Mouse (Mus musculus) gonadal fat pad, adult 2 months (tissue): ENCODE measurements around the gene Cops2. TPM values are rescaled to one million over a fixed set of nuclear protein-coding genes. Genes with fewer than 3 reads are reported as not detected.

Experiments used
- DNase-seq: peaks from one replicate; pipeline ENCODE4 v3.0.0-alpha.2; 2012; ENCODE audit warnings: low read depth
- polyA plus RNA-seq: library from polyadenylated mRNA; depleted of rRNA; stranded (reverse); fragments of >200 nt; gene quantifications from 2 replicates; pipeline ENCODE4 v1.2.3, GENCODE M21; 2012; rRNA removed

Gene Cops2
- polyA plus RNA-seq: 14.8 and 16.4 TPM in 2 replicates

- DNase-seq: peak; percentile 80
Observed at GRCm38 (mm10) chr2:125858521-125859280, at the start of gene Cops2, which contains the start of gene Galk2. TSS of gene Cops2 (minus strand) at chr2:125859139. TSS of gene Galk2 (plus strand) at chr2:125859109.

- no peak for DNase-seq
Observed at GRCm38 (mm10) chr2:125907580-125908255, 48.8 kb upstream of the Cops2 start.

GRCm38 (mm10) chr2:125906407-125907066 is 47.6 kb upstream of the Cops2 start:
- no peak for DNase-seq

- DNase-seq: no peak
Observed at GRCm38 (mm10) chr2:125901426-125901825, 42.5 kb upstream of the Cops2 start.

GRCm38 (mm10) chr2:125900797-125901410 is 42.0 kb upstream of the Cops2 start:
- no peak for DNase-seq

- DNase-seq: no peak
Observed at GRCm38 (mm10) chr2:125896355-125896754, 37.4 kb upstream of the Cops2 start.

- no peak for DNase-seq
Observed at GRCm38 (mm10) chr2:125895099-125895498, 36.2 kb upstream of the Cops2 start.

GRCm38 (mm10) chr2:125893096-125893495 is 34.2 kb upstream of the Cops2 start:
- DNase-seq: no peak

- no peak for DNase-seq
Observed at GRCm38 (mm10) chr2:125885891-125886576, 27.1 kb upstream of the Cops2 start.

- no peak for DNase-seq
Observed at GRCm38 (mm10) chr2:125870159-125870558, 11.2 kb upstream of the Cops2 start.

GRCm38 (mm10) chr2:125868301-125868700 is 9.4 kb upstream of the Cops2 start:
- no peak for DNase-seq

GRCm38 (mm10) chr2:125866058-125866740 is 7.3 kb upstream of the Cops2 start:
- peak; percentile 13 for DNase-seq

GRCm38 (mm10) chr2:125865585-125865984 is 6.6 kb upstream of the Cops2 start:
- no peak for DNase-seq

- DNase-seq: no peak
Observed at GRCm38 (mm10) chr2:125864551-125864950, 5.6 kb upstream of the Cops2 start.

GRCm38 (mm10) chr2:125863799-125864198 is 4.9 kb upstream of the Cops2 start:
- DNase-seq: no peak

- no peak for DNase-seq
Observed at GRCm38 (mm10) chr2:125857707-125858106, 1.2 kb downstream of the Cops2 start.

GRCm38 (mm10) chr2:125851237-125851636 is 7.7 kb downstream of the Cops2 start:
- DNase-seq: no peak

GRCm38 (mm10) chr2:125838708-125839284 is 20.1 kb downstream of the Cops2 start:
- no peak for DNase-seq

- DNase-seq: no peak
Observed at GRCm38 (mm10) chr2:125838091-125838490, 20.8 kb downstream of the Cops2 start.

- no peak for DNase-seq
Observed at GRCm38 (mm10) chr2:125829924-125830323, 29.0 kb downstream of the Cops2 start.

GRCm38 (mm10) chr2:125827898-125828297 is 31.0 kb downstream of the Cops2 start:
- no peak for DNase-seq
